Mouse (Mus musculus) layer of hippocampus, postnatal 14 days (tissue): ENCODE results near the gene Otub1. TPM values are rescaled to one million over a fixed set of nuclear protein-coding genes. Genes with fewer than 3 reads are reported as not detected.

ENCODE experiments used
- DNase-seq, 2 experiments: peaks; one replicate each; pipeline ENCODE4 v3.0.0; 2021 to 2022; ENCODE audit warnings: low spot score in 2 of 2, mixed read lengths in 1 of 2
- long read RNA-seq, 2 experiments: library from polyadenylated mRNA; stranded (forward); transcript quantifications; one replicate each; pipeline ENCODE4 v2.0.0; 2021
- total RNA-seq, 2 experiments: library from RNA; stranded (reverse); gene quantifications; 2 replicates each; pipeline ENCODE4 v1.2.3; 2021

Otub1 gene
- 100 to 1,000 TPM; 278 to 289 TPM for total RNA-seq
- long read RNA-seq, experiment 1, transcript Otub1-201 (7 exons, 1,713 nt): major isoform, 329 of 356 reads
- long read RNA-seq, experiment 1, partial matches to known transcripts: 10 of 356 reads
- long read RNA-seq, experiment 1, other reads (novel, unspliced or antisense): 17 of 356 reads
- long read RNA-seq, experiment 2, transcript Otub1-201 (7 exons, 1,713 nt): major isoform, 432 of 495 reads
- long read RNA-seq, experiment 2, partial matches to known transcripts: 16 of 495 reads
- long read RNA-seq, experiment 2, other reads (novel, unspliced or antisense): 46 of 495 reads

DNA sequence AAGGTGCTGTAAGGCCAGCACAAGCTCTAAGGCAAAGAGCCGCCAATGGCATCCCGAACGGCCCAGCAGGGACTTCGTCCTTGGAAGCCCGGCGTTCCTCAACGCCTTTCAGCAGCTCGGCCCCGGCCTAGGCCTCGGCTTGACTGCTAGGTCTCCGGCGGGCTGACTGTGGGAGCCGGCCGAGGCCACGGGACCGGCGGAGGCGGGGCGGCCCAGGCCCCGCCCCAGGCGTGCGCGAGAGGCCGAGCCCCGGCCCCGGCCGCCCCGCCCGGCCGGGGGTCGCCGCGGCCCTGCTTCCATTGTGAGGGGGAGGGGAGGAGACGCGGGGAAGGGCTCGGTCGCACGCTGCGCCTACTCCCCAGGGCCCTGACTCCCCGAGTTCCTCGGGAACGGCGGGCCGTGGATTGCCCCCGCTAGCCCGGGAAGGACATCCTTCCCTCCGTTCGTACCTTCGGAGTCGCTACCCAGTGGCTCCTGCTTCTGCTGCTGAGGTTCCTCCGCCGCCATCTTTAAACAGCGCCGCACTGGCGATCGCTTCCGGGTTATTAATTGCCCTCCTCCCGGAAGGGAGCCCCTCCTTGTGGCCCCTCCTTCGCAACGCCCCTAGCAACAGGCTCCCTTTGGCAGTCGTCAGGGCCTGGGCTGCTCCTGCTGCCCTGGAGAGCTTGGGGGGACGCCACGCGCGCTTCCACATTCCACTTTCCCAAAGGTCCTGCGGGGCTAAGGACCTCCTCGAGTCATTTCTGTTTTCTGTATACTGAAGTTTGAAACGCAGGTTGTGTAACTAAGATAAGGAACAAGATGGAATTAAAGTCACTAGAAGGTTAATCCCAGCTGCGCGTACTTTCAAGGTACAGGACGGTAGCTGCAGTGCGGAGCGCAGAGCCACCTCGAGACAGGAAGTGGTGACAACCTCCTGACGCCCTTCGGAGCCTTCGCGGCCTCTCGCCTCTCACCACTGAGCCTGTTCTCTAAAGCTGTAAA is at the start of gene Otub1:
Otub1 (minus strand) TSS at position 564 of the 984 bp plus-strand sequence.
- peak; percentile 93 to 95 for DNase-seq

GRCm38 (mm10) chr19:7246021-7246420 is 39.9 kb upstream of the Otub1 start:
- no peak for DNase-seq

DNA sequence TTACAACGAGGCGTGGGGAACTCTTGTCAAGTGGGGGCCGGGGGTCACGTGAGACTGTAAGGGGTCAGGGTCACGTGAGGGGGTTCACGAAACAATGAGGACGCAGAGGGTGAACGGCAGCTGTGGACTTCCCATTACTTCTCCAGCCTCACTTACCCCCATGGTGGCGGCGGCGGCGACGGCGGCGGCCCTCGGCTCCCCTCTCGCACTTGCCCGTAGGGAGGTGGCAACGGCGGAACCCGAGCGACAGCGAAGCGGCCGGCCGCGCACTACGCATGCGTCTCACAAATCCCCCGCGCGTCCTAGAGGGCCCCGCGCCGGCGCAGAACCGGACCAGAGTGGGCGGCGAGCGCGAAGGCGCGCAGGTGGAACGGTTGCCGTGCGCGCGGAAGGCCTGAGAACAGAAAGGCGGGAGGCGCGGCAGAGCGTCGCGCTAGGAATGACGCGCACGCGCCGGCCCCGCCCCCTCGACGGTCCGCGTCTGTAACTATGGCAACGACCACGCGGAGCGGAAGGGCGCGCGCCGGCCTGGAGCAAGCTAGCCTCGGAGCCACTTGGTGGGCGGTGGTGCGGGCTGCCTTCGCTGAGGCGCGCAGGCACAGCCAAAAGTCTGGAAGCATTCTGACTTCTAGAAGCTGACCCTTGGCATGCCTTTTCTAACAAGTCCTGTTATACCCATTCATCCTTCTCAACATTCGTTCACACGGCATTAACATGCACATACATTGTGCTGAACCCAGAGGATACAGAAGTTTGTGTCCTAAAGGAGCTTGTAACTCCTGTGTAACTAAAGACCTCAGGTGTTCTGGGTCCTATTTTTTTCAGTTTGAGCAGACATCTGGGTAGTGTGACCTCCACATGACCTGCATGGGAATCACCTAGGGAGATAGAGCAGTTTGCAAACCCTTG is 34.9 kb upstream of the Otub1 start, which contains the start of gene Naa40:
Naa40 (minus strand) TSS at position 402 of the 909 bp plus-strand sequence.
- peak; percentile 88 to 92 for DNase-seq

DNA sequence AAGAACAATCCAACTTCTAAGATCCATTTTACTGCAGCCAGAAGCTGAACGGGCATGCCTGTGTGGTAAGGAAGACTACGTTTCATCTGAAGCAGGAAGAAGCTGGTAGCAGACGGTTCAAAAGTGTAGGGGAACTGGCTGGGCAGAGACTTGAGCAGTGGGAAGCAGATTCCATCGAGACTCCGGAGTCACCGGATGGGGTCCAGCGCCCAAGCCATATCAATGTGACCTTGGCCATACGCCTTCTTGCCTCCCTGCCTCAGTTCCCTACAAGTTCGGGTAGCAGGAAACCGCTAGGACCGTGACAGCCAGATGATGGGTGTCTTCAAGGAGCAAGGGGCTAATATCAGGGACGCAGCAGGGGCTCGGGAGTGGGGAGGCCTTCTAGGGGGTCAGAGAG is 34.2 kb upstream of the Otub1 start:
- DNase-seq: no peak

DNA sequence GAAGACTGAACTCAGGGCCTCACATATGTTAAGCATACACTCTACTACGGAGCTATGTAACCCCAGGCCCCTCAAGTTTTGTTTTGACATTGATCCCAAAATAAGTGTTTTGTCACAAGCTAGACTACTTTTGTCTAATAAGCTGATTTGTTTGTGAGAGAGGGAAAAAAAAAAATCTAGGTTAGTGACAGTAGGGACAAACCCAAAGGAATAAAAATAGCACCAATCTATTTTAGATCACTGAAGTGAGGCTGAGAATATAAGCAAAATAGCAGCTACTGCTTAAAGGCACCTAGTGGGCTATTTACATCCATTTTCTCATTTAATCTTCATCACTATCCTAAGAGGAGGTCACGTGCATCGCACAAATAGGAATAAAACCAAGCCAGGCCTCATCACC is 33.5 kb upstream of the Otub1 start:
- no peak for DNase-seq

- DNase-seq: no peak
Observed at GRCm38 (mm10) chr19:7236742-7237141, 30.6 kb upstream of the Otub1 start.

DNA sequence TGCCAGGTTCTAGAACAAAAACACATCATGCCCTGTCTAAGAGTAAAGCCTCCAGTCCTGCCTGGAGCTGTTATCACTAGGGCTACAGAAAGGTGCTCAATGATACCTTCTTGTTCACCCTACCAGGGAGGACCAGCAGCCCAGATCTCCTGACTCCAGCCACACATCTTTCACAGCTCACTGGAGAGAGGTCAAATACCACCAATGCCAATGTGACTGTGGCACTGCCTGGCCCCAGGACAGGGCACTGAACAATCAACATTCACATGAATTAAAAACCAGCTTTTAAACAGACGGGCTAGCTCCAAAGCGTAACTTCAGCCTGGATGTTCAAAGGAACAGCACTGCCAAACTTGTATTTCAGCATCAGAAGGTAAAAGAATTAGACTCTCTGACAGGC is 29.9 kb upstream of the Otub1 start:
- no peak for DNase-seq

GRCm38 (mm10) chr19:7235461-7235860 is 29.3 kb upstream of the Otub1 start:
- DNase-seq: no peak

GRCm38 (mm10) chr19:7234537-7235221 is 28.6 kb upstream of the Otub1 start:
- peak; percentile 81 to 91 for DNase-seq

DNA sequence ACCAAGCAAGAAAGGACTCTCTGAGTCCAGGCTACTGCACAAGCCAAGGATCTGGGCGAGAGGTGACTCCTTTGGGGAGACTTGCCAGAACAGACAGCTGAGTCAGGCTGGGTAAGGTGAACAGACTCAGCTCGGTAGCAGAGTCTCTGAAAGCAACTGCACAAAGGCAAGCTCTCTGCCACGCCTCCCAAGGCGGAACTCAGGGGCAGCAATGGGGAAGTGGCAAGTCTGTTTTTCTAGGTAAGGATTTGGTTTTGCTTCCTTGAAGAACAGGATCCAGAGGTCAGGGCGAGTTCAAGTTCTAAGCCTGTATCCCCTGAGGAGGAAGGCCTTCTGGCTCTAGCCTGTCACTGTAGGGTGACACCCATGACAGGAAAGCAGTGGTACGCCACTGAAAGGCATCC is 20.4 kb upstream of the Otub1 start:
- no peak for DNase-seq

- DNase-seq: no peak
Observed at GRCm38 (mm10) chr19:7225096-7225690, 19.1 kb upstream of the Otub1 start.

DNA sequence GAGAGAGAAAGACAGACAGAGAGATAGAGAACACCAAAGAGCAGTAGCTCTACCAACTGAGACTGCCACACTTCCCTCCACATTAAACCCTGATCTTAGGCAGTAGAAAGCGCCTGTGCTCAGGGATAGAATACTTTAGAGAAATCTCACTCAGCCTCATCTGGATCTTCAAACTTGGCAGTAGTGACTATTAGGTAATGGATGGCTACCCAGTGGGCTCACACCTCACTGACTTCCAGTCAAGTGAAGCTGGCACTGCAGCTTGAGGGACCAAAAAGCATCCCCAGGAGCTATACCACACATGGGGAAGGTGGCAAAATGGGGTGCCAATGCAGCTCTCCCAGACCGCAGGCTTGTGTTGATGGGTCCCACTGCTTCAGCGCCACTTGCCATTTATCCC is 18.1 kb upstream of the Otub1 start:
- DNase-seq: no peak

DNA sequence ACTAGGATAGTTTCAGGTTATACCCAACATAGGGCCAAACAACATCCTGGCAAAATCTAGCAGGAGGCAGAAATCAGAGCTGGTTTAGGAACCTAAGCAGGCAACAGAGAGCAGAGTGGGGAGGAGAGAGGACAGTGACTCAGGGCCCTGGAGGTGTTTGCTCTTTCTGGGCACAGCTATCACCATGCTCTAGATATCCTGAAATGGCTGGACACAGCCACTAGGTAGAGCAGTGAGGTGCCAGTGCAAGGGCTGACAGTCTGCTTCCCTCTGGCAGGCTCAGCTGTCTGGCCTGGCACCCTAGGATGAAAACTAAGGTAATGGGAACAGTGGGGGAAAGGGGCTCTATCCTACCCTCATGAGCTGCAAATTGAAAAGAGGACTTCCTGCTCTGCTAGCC is 17.4 kb upstream of the Otub1 start:
- DNase-seq: no peak

DNA sequence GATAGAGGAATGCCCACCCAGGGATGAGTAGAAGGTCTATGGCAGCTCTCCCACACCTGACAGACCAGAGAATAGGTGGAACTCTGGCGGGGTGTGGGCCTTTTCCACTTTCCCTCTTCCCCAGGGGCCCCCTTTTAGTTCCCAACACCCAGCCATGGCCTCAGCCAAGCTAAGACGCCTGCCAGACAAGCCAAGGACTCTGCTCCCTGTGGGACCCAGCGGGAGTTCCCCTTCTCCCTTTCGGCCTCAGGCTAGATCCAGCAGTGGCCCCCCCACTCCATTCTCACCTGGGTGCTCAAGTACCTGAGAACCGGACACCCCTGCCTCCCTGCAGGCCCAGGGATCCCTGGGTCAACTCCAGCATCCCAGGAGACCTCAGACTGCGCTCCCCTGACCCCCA is 16.1 kb upstream of the Otub1 start:
- no peak for DNase-seq

DNA sequence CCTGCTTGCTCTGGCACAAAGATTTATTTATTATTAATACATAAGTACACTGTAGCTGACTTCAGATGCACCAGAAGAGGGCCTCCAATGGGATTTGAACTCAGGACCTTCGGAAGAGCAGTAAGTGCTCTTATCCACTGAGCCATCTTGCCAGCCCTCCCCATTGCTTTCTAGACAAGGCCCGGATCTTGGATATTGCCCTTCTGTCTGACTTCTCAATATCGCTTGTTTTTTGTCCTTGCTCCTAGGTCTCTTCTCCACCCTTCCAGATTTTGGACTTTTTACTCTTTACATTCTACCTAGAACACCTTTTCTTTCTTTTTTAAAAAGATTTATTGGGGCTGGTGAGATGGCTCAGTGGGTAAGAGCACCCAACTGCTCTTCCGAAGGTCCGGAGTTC is 12.6 kb upstream of the Otub1 start:
- no peak for DNase-seq

- no peak for DNase-seq
Observed at GRCm38 (mm10) chr19:7217926-7218267, 11.8 kb upstream of the Otub1 start.

GRCm38 (mm10) chr19:7217162-7217925 is 11.2 kb upstream of the Otub1 start, which contains the start of gene Cox8a:
Gene Cox8a (minus strand): TSS chr19:7217616.
- DNase-seq: peak; percentile 94 to 98

DNA sequence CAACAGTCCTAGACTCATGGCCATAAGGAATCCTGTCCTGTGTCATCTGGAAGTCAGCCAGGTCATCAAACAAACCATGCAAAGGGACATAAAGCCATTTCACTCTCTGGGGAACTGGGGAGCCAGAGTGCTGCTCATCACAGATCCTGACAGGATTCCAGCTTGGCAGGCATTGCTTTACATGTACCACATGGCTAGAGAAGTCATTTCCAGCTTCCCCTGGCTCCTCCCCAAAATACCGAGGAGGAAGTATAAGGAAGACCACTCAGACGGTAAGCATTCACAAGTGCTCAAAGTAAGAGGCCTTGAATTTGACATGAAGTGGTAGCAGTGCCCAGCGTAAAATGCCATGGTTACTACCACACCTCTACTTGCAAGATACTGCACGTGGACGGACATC is 8.4 kb upstream of the Otub1 start:
- peak in 1 of 2 experiments; percentile 60 for DNase-seq

- DNase-seq: no peak
Observed at GRCm38 (mm10) chr19:7213010-7213409, 6.9 kb upstream of the Otub1 start.
